Mouse (Mus musculus): Measurements from ENCODE around the gene Lrrc59.
A peak's percentile ranks its signal among the peaks of the same experiment; 100 is the strongest.
"Not testable (repeated sequence)": the region's sequence is repeated elsewhere in the genome, so short reads cannot be mapped to it uniquely, and the experiment has no call there.

Lrrc59 gene

DNA sequence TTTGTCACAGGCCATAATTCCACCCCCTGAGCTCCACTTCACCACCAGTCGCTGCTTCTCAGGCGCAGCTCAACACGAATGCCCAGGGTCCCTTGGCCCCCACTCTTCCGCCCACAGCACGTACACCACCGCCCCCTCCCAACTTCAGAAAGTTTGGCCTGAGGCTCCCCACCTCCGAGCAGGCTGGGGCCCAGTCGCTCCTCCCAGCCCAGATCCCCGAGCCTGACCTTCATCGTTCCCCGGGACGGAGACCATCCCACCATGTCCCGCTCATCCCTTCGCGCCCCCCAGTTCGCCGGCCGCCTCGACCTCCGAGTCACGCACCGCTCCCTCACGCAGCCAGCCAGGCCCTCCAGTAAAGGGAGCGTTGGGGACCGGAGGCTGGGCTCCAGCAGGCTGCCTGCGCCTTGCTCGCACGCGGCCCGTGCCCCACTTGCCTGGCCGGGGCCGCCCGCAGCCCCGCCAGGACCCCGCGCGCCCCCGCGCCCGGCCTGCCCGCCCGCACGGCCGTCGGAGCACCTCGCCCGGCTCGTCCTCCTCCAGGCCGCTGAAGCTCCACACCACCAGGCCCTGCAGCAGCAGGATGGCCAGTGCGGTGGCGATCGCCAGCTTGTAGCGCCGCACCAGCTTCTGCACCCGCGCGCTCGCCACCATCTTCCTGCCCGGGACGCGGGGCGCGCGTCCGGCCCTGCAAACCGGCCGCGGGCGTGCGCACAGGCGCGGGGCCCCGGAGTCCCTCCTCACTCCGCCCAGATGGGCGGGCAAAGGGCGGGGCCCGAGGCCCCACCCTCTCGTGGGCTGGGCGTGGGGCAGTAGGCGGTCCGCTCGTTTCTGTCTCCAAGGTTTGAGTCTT, 47.4 kb downstream of the Lrrc59 start, which contains the start of gene Xylt2:
Xylt2 (minus strand) TSS at position 762 of the 853 bp plus-strand sequence.
- peak within 1 kb of the TSS; percentile 89 for H3K4me3 ChIP-seq (replicated peaks; ENCODE audit: low read length)
- no peaks in the 10 kb centered on the region for H3K9me3 ChIP-seq (ENCODE audit: low read length)
- H3K27me3 ChIP-seq (ENCODE audit: insufficient read depth, low read length), result no peaks in the 10 kb centered on the region
- H3K36me3 ChIP-seq (ENCODE audit: insufficient read depth, low read length), result peaks cover 17% of the 10 kb centered on the region; the same call in 1 of the 2 replicates
- H3K4me1 ChIP-seq (replicated peaks; ENCODE audit: low read depth, low read length), result peaks cover 48% of the 10 kb centered on the region
- TF ChIP-seq NANOG (IDR thresholded peaks at IDR 0.05; ENCODE audit: borderline replicate concordance, low read length), result no peak
- no peak for TF ChIP-seq POU5F1 (IDR thresholded peaks at IDR 0.05; ENCODE audit: borderline replicate concordance, low read length)
- no peak for TF ChIP-seq CTCF (conservative IDR thresholded peaks at IDR 0.05; ENCODE audit: low read length)

- peak overlapping the region; percentile 89 for H3K4me3 ChIP-seq (replicated peaks; ENCODE audit: low read length)
- no peaks in the 10 kb centered on the region for H3K27me3 ChIP-seq (ENCODE audit: insufficient read depth, low read length)
- TF ChIP-seq POU5F1 (IDR thresholded peaks at IDR 0.05; ENCODE audit: borderline replicate concordance, low read length) (no peak), CTCF (conservative IDR thresholded peaks at IDR 0.05; ENCODE audit: low read length) (no peak), NANOG (IDR thresholded peaks at IDR 0.05; ENCODE audit: borderline replicate concordance, low read length) (no peak)
- H3K9me3 ChIP-seq (ENCODE audit: low read length), result no peaks in the 10 kb centered on the region
- H3K4me1 ChIP-seq (replicated peaks; ENCODE audit: low read depth, low read length), result peaks cover 47% of the 10 kb centered on the region
- peaks cover 17% of the 10 kb centered on the region; the same call in 1 of the 2 replicates for H3K36me3 ChIP-seq (ENCODE audit: insufficient read depth, low read length)
These were observed 48.1 kb downstream of the Lrrc59 start for GRCm38 (mm10) chr11:94677607-94678145.

- no peaks in the 10 kb centered on the region; the same call in 1 of the 2 replicates for H3K27me3 ChIP-seq (ENCODE audit: insufficient read depth, low read length)
- peaks cover 34% of the 10 kb centered on the region for H3K4me1 ChIP-seq (replicated peaks; ENCODE audit: low read depth, low read length)
- H3K9me3 ChIP-seq (ENCODE audit: low read length), result no peaks in the 10 kb centered on the region
- H3K4me3 ChIP-seq (replicated peaks; ENCODE audit: low read length), result no peak overlapping the region
- TF ChIP-seq CTCF (conservative IDR thresholded peaks at IDR 0.05; ENCODE audit: low read length) (peak; percentile 86), NANOG (IDR thresholded peaks at IDR 0.05; ENCODE audit: borderline replicate concordance, low read length) (no peak)
- 0 out of 2 replicates have a peak, but pooled peaks cover 2% of the 10 kb centered on the region for H3K36me3 ChIP-seq (ENCODE audit: insufficient read depth, low read length)
These were observed 51.1 kb downstream of the Lrrc59 start for GRCm38 (mm10) chr11:94680639-94681038.

GRCm38 (mm10) chr11:94681640-94682039, 52.1 kb downstream of the Lrrc59 start:
- H3K27me3 ChIP-seq (ENCODE audit: insufficient read depth, low read length), result no peaks in the 10 kb centered on the region; the same call in 1 of the 2 replicates
- peaks cover 24% of the 10 kb centered on the region for H3K4me1 ChIP-seq (replicated peaks; ENCODE audit: low read depth, low read length)
- H3K9me3 ChIP-seq (ENCODE audit: low read length), result no peaks in the 10 kb centered on the region
- no peaks in the 10 kb centered on the region for H3K36me3 ChIP-seq (ENCODE audit: insufficient read depth, low read length)
- TF ChIP-seq POU5F1 (IDR thresholded peaks at IDR 0.05; ENCODE audit: borderline replicate concordance, low read length), result no peak
- no peak for TF ChIP-seq NANOG (IDR thresholded peaks at IDR 0.05; ENCODE audit: borderline replicate concordance, low read length)
- TF ChIP-seq CTCF (conservative IDR thresholded peaks at IDR 0.05; ENCODE audit: low read length), result no peak
- no peak overlapping the region for H3K4me3 ChIP-seq (replicated peaks; ENCODE audit: low read length)

DNA sequence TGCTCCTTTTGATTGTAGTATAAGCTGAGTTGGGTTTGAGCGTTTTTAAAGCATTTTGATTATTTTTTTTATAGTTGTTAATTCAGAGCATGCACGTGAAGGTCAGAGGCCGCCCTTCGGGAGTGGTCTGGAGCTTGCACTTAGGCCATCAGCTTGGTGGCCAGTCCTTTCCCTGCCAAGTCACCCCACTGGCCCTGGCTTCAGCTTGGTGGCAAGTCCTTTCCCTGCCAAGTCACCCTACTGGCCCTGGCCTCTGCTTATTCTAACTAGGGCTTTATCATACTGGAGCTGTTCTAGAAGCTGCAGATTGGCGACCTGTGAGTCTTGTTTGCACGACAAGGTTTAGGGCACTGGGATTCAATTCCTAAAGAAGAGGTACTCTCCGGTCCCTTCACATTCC, 52.9 kb downstream of the Lrrc59 start:
- H3K27me3 ChIP-seq (ENCODE audit: insufficient read depth, low read length), result no peaks in the 10 kb centered on the region; the same call in 1 of the 2 replicates
- H3K4me3 ChIP-seq (replicated peaks; ENCODE audit: low read length), result no peak overlapping the region
- no peaks in the 10 kb centered on the region for H3K36me3 ChIP-seq (ENCODE audit: insufficient read depth, low read length)
- H3K9me3 ChIP-seq (ENCODE audit: low read length), result no peaks in the 10 kb centered on the region
- H3K4me1 ChIP-seq (replicated peaks; ENCODE audit: low read depth, low read length), result peaks cover 23% of the 10 kb centered on the region
- TF ChIP-seq POU5F1 (IDR thresholded peaks at IDR 0.05; ENCODE audit: borderline replicate concordance, low read length), result no peak
- no peak for TF ChIP-seq CTCF (conservative IDR thresholded peaks at IDR 0.05; ENCODE audit: low read length)
- no peak for TF ChIP-seq NANOG (IDR thresholded peaks at IDR 0.05; ENCODE audit: borderline replicate concordance, low read length)

DNA sequence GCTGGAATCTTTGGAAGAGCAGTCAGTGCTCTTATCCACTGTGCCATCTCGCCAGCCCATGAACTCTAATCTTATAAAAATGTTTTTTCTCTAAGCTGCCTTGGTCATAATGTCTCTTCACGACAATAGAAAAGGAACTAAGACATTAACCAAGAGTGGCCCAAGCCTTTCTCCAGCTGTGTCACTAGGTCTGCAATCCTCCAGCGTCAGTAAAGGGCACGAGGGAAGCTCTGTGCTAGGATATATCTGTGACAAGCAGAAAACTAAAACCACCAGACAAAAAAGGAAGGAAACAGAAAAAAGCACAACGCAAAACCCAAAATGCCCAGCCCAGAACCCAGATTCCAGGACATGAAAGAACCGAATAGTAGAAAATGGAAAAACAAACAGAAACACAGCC, 57.6 kb downstream of the Lrrc59 start:
- Histone ChIP-seq H3K9me3 (ENCODE audit: low read length) (no peaks in the 10 kb centered on the region), H3K36me3 (ENCODE audit: insufficient read depth, low read length) (no peaks in the 10 kb centered on the region), H3K4me3 (replicated peaks; ENCODE audit: low read length) (no peak overlapping the region), H3K4me1 (replicated peaks; ENCODE audit: low read depth, low read length) (peaks cover 3% of the 10 kb centered on the region; the same call in 1 of the 2 replicates), H3K27me3 (ENCODE audit: insufficient read depth, low read length) (no peaks in the 10 kb centered on the region; the same call in 1 of the 2 replicates)
- TF ChIP-seq NANOG (IDR thresholded peaks at IDR 0.05; ENCODE audit: borderline replicate concordance, low read length), result no peak
- TF ChIP-seq POU5F1 (IDR thresholded peaks at IDR 0.05; ENCODE audit: borderline replicate concordance, low read length), result no peak
- no peak for TF ChIP-seq CTCF (conservative IDR thresholded peaks at IDR 0.05; ENCODE audit: low read length)

- not testable (repeated sequence) for H3K36me3 ChIP-seq (ENCODE audit: insufficient read depth, low read length); H3K4me1 ChIP-seq (replicated peaks; ENCODE audit: low read depth, low read length); H3K4me3 ChIP-seq (replicated peaks; ENCODE audit: low read length); H3K9me3 ChIP-seq (ENCODE audit: low read length); H3K27me3 ChIP-seq (ENCODE audit: insufficient read depth, low read length)
These were observed 62.9 kb downstream of the Lrrc59 start for GRCm38 (mm10) chr11:94692502-94692901.

Measured in E14TG2a.4 (cell line).